Mouse (Mus musculus): ENCODE results near the gene Syvn1.

The Syvn1 gene

GRCm38 (mm10) chr19:6067011-6067723 lies 20.8 kb downstream of the Syvn1 start:
- peak; percentile 78 for DNase-seq (ENCODE audit: extremely low read depth, insufficient read length, low spot score)

- peak; percentile 79 for DNase-seq (ENCODE audit: extremely low read depth, insufficient read length, low spot score)
These were observed 21.5 kb downstream of the Syvn1 start, which contains the start of gene Tm7sf2 for GRCm38 (mm10) chr19:6067724-6068415. TSS of gene Tm7sf2 (minus strand) at chr19:6068373.

- no peak for DNase-seq (ENCODE audit: extremely low read depth, insufficient read length, low spot score)
These were observed 22.6 kb downstream of the Syvn1 start for GRCm38 (mm10) chr19:6068951-6069350.

- DNase-seq (ENCODE audit: extremely low read depth, insufficient read length, low spot score), result no peak
These were observed 23.5 kb downstream of the Syvn1 start for GRCm38 (mm10) chr19:6069851-6070250.

- DNase-seq (ENCODE audit: extremely low read depth, insufficient read length, low spot score), result no peak
These were observed 24.3 kb downstream of the Syvn1 start for GRCm38 (mm10) chr19:6070571-6071250.

- DNase-seq (ENCODE audit: extremely low read depth, insufficient read length, low spot score), result no peak
These were observed 24.9 kb downstream of the Syvn1 start for GRCm38 (mm10) chr19:6071261-6071660.

GRCm38 (mm10) chr19:6073889-6074288 lies 27.5 kb downstream of the Syvn1 start:
- no peak for DNase-seq (ENCODE audit: extremely low read depth, insufficient read length, low spot score)

- DNase-seq (ENCODE audit: extremely low read depth, insufficient read length, low spot score), result peak; percentile 92
These were observed 30.4 kb downstream of the Syvn1 start, which contains the start of gene Vps51 for GRCm38 (mm10) chr19:6076564-6077393. TSS of gene Vps51 (minus strand) at chr19:6077231.

- no peak for DNase-seq (ENCODE audit: extremely low read depth, insufficient read length, low spot score)
These were observed 33.7 kb downstream of the Syvn1 start, which contains the start of gene Tmem262 for GRCm38 (mm10) chr19:6079983-6080480. TSS of gene Tmem262 (plus strand) at chr19:6080033.

GRCm38 (mm10) chr19:6082156-6082555 lies 35.8 kb downstream of the Syvn1 start, which contains the start of gene Gm28374:
TSS of gene Gm28374 (minus strand) at chr19:6082256.
- no peak for DNase-seq (ENCODE audit: extremely low read depth, insufficient read length, low spot score)

- DNase-seq (ENCODE audit: extremely low read depth, insufficient read length, low spot score), result peak; percentile 98
These were observed 38.3 kb downstream of the Syvn1 start, which contains the start of the genes Zfpl1 and Cdca5 for GRCm38 (mm10) chr19:6084478-6085248. TSS of gene Zfpl1 (minus strand) at chr19:6084956. TSS of gene Cdca5 (plus strand) at chr19:6084983.

- DNase-seq (ENCODE audit: extremely low read depth, insufficient read length, low spot score), result peak; percentile 68
These were observed 39.1 kb downstream of the Syvn1 start for GRCm38 (mm10) chr19:6085417-6085879.

GRCm38 (mm10) chr19:6088841-6089240 lies 42.5 kb downstream of the Syvn1 start:
- DNase-seq (ENCODE audit: extremely low read depth, insufficient read length, low spot score), result no peak

GRCm38 (mm10) chr19:6094119-6094518 lies 47.7 kb downstream of the Syvn1 start, which contains the start of gene AC131692.1:
TSS of gene AC131692.1 (plus strand) at chr19:6094419.
- DNase-seq (ENCODE audit: extremely low read depth, insufficient read length, low spot score), result no peak

- DNase-seq (ENCODE audit: extremely low read depth, insufficient read length, low spot score), result no peak
These were observed 51.5 kb downstream of the Syvn1 start for GRCm38 (mm10) chr19:6097847-6098246.

- DNase-seq (ENCODE audit: extremely low read depth, insufficient read length, low spot score), result no peak
These were observed 54.8 kb downstream of the Syvn1 start for GRCm38 (mm10) chr19:6101186-6101585.

GRCm38 (mm10) chr19:6102169-6102853 lies 55.9 kb downstream of the Syvn1 start:
- DNase-seq (ENCODE audit: extremely low read depth, insufficient read length, low spot score), result no peak

Data from 3134 (cell line).